Mouse (Mus musculus): Measurements from ENCODE around the gene Zfp36.
"Not testable (repeated sequence)": the region's sequence is repeated elsewhere in the genome, so short reads cannot be mapped to it uniquely, and the experiment has no call there.

Gene Zfp36

GRCm38 (mm10) chr7:28380237-28381016 is at the start of gene Zfp36:
TSS of gene Zfp36 (minus strand) at chr7:28380253.
- no peak for DNase-seq (ENCODE audit: low read depth)

DNA sequence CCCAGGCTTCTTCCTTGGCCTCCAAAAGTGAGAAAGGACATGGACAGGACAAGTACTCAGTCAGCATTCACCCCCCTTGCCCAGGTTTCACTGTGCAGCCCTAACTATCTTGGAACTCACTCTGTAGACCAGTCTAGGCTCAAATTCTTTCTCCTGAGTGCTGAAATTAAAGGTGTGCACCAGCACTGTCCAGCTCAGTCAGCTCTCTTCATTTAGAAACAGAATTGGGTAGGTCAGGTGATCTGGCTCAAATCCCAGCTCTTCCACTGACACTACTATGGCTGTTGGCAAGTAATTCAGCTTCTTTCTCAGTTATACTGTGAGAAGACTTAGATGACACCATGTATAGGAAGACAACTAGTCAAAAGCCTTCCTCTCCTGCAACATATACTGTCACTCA is 47.7 kb upstream of the Zfp36 start:
- no peak for DNase-seq (ENCODE audit: low read depth)

- no peak for DNase-seq (ENCODE audit: low read depth)
Observed at GRCm38 (mm10) chr7:28423018-28423417, 43.0 kb upstream of the Zfp36 start.

DNA sequence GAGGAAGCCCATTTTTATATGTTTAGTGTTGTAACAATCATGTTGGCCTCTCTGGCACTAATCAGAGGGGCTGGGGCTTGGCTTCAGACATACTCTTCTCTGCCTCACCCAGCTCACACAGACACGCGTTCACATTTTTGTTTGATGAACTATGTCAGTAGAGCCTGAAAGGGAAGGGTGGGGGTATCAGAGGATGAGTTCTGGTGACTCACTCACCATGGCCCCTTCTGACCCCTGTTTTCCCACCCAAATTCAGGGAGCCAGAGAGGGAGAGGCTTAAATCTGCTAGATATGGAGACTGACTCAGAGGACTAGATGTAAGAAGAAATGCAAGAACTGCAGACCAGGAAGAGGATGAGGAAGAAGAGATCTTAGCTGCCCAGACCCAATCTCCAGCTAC is 39.4 kb upstream of the Zfp36 start:
- DNase-seq (ENCODE audit: low read depth): no peak

GRCm38 (mm10) chr7:28418096-28418670 is 38.1 kb upstream of the Zfp36 start:
- DNase-seq (ENCODE audit: low read depth): no peak

DNA sequence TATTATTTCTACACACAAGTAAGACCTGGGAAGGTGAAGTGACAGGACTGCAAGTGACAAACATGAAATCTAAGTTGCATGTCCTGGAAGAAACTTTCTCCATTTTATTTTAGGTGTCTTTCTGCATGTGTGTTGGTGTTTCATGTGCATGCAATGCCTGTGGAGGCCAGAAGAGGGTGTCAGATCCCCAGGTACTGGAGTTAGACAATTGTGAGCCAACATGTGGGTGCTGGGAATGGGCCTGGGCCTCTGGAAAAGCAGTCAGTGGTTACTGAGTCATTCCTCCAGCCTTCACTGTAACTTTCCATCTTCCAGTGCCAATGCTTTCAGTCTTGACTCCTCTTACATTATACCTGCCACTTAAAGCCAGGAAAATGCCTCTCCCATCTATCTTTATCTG is 37.3 kb upstream of the Zfp36 start:
- DNase-seq (ENCODE audit: low read depth): no peak

GRCm38 (mm10) chr7:28412826-28413225 is 32.8 kb upstream of the Zfp36 start:
- DNase-seq (ENCODE audit: low read depth): no peak

- DNase-seq (ENCODE audit: low read depth): no peak
Observed at GRCm38 (mm10) chr7:28410841-28411475, 30.9 kb upstream of the Zfp36 start.

- DNase-seq (ENCODE audit: low read depth): no peak
Observed at GRCm38 (mm10) chr7:28401942-28402341, 21.9 kb upstream of the Zfp36 start.

DNA sequence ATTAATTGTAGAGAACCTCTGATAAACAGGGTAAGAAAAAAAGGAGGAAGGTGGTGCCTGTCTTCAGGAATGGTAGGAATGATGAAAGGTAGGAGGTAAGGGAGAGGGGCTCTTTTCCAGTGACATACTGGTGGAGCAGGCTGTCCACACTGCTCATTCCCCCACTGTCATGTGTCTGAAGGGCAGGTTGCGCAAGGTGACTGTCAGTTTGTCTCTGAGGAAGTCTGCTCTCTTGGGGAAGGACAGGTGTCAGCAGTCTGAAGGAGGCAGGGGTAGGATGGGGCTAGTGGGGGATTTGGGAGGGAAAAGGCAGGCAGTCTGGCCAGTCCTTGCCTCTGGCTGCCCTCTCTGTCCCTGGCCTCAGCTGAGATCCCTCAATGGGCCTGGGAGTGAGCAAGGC is 21.0 kb upstream of the Zfp36 start:
- DNase-seq (ENCODE audit: low read depth): no peak

DNA sequence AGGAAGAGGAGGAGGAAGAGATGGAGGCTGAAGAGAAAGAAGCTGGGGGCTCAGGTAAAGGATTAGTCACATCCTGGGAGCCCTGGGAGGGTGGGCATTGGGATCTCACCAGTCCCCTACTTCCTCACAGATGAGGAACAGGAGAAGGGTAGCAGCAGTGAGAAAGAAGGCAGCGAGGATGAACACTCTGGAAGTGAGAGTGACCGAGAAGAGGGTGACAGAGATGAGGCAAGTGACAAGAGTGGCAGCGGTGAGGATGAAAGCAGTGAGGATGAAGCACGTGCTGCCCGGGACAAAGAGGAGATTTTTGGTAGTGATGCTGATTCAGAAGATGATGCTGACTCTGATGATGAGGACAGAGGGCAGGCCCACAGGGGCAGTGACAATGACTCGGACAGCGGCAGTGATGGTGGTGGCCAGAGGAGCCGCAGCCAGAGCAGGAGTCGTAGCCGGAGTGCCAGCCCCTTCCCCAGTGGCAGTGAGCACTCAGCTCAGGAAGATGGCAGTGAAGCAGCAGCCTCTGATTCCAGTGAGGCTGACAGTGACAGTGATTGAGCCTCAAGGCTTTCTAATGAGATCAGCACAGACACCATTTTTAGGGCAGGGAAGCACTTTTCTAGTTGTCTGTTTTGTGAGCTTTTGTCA is 18.8 kb upstream of the Zfp36 start:
- DNase-seq (ENCODE audit: low read depth): no peak

GRCm38 (mm10) chr7:28398000-28398399 is 17.9 kb upstream of the Zfp36 start:
- no peak for DNase-seq (ENCODE audit: low read depth)

- no peak for DNase-seq (ENCODE audit: low read depth)
Observed at GRCm38 (mm10) chr7:28395425-28395824, 15.4 kb upstream of the Zfp36 start.

GRCm38 (mm10) chr7:28393272-28393951 is 13.4 kb upstream of the Zfp36 start:
- DNase-seq (ENCODE audit: low read depth): no peak

- peak; percentile 99 for DNase-seq (ENCODE audit: low read depth)
Observed at GRCm38 (mm10) chr7:28392429-28393271, 12.6 kb upstream of the Zfp36 start, which contains the start of the genes Med29 and Paf1. TSS of gene Med29 (minus strand) at chr7:28392708. TSS of gene Paf1 (plus strand) at chr7:28392951.

- DNase-seq (ENCODE audit: low read depth): no peak
Observed at GRCm38 (mm10) chr7:28390331-28390730, 10.3 kb upstream of the Zfp36 start.

DNA sequence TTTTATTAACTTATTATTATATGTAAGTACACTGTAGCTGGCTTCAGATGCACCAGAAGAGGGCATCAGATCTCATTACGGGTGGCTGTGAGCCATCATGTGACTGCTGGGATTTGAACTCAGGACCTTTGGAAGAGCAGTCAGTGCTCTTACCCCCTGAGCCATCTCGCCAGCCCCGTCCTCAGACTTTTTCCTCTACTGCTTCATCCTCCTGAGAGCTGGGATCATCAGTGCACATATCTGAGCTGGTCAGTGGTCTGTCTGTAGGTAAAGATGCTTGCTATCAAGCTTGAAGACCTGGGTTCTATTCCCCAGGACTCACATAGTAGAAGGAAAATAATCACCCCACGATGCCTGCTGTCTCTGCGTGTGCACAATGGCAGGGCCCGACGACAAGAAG is 7.3 kb upstream of the Zfp36 start:
- DNase-seq (ENCODE audit: low read depth): not testable (repeated sequence)

- not testable (repeated sequence) for DNase-seq (ENCODE audit: low read depth)
Observed at GRCm38 (mm10) chr7:28386877-28387276, 6.8 kb upstream of the Zfp36 start.

DNA sequence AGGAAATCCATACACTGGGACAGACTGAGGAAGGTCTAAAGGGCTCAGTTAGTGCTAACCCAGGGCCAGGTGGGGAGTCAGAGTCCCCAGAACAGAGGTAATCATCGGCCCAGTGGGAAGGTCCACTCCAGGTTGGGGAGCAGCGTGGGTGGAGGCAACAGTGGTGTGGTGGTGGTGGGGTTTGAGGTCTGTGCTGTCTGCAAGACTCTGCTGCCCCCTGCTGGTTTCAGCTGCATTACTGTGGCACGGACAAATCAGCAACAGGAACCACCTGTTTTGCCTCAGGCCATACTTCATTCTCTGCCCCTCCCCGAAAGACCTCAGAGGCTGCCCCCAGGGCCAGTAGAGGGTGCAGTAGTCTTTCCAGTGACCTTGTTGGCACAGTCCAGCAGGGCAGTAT is 6.4 kb upstream of the Zfp36 start:
- DNase-seq (ENCODE audit: low read depth): peak; percentile 74

- DNase-seq (ENCODE audit: low read depth): no peak
Observed at GRCm38 (mm10) chr7:28386007-28386406, 6.0 kb upstream of the Zfp36 start.

GRCm38 (mm10) chr7:28385196-28385595 is 5.1 kb upstream of the Zfp36 start:
- DNase-seq (ENCODE audit: low read depth): no peak

Measured in c-Kit-positive CD71-positive TER-119-negative erythroid progenitor cells, embryonic 14.5 days (primary cell).